Mouse (Mus musculus) kidney, postnatal 4 days (tissue): Measurements from ENCODE around the gene Npw.

Experiments used
- DNase-seq, 2 experiments: peaks; one replicate each; pipeline ENCODE4 v3.0.0; 2021; ENCODE audit warnings: mixed read lengths in 2 of 2

Npw gene

DNA sequence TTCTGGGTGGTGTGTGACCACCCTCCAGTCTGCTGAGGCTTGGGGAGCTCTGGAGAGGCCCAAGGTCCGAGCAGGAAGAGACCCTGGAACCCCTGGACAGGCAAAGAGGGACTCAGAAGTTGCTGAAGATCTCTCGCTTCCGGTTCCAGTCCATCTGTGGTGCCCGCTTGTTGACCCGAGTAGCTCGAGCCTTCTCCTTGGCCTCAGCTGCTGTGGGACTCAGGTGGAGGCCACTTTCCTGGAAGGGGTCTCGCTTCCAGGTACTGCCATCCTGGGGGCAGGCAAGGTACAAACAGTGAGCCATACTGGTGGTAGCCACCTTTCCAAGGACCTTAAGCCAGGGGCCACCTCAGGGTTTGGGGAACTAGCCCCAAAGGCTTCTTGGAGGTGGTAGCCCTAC, 18.1 kb downstream of the Npw start:
- peak in 1 of 2 experiments; percentile 19 for DNase-seq

DNA sequence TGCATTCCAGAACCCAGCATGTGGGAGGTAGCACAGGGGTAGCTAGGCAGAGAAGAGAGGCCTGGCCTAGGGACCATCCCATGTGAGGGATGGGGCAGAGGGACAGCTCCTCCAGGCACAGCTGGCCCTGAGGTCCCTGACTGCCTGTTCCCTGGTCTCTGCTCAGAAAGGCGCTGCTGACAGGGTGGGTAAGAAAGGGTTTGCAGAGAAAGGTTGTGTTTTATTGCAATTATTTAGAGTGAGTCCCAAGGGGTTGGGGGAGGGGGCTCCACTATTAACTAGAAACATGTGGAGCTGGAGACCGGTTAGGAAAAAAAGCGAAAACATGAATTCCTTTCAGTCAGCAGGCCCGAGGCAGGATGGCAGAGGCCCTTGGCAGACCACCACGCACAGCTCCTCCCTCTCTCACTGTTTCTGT, 18.7 kb downstream of the Npw start:
- DNase-seq: peak; percentile 63 to 75

DNA sequence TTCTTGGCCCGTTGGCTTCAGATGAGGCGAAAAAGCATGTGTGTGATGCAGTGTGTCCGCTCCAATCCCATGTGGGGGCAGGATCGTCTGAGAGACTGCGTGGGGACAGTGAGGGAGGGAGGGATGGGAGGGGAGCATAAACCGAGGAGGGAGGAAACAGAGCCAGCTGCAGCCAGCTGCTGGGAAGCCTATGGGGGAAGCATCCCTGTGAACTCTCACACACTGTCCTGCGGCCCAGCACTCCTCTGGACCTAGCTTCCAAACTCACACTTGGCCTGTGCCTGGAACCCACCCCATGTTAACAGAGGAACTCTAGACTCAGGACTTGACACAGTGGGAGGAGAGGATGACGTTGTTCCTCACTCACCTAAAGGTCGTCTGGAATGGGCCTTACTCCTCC, 19.4 kb downstream of the Npw start:
- peak; percentile 93 to 94 for DNase-seq

DNA sequence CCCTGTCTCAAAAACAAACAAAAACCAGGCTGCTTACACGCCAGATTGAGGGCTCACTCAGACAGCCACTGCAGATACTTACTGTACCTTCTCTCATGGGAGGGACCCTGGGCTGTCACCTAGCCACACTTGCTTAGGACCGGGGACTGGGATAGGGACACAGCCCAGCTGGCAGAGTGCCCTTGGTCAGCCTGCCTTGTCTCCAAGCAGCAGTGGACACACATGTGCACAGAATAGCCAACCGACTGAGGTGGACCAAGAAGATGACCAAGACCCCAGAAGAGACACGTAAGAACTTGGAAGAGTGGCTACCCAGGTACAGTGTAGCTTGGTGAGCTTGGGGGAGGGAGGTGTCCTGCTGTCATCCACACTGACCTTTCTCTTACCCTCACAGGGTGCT, 20.0 kb downstream of the Npw start:
- DNase-seq: peak; percentile 46 to 61

DNA sequence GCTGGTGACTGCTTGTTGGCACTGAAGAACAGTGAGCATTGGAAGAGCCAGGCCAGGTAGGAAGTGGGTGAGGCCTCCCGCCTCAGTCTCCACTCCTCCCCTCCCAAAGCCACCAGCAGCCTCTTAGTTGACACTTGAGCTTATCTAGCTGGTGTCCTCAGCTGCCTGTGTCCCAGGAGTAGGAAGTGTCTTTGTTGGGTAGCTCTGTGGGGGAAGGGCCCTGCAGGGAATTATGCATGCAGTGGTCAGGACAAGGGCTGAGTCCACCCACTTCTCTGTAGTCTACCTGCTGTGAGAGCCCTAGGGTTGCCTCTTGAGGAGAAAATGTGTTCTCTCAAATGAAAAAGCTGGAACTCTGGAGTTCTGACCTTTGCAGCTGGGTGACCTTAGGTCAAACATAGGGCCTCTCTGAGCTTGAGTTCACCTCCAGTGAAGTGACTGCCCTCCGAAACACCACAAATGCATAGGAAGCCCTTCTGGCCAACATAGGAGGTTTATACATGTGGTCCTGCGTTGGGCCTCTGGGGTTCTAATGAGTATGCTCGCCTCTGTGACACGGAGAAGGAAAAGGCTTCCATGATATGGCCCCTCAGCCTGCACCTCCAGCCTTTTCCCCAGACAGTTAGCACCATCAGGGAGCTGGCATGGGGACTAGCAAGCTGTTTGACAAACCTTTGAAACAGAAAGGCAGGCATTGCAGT, 21.3 kb downstream of the Npw start:
- peak in 1 of 2 experiments; percentile 40 for DNase-seq

DNA sequence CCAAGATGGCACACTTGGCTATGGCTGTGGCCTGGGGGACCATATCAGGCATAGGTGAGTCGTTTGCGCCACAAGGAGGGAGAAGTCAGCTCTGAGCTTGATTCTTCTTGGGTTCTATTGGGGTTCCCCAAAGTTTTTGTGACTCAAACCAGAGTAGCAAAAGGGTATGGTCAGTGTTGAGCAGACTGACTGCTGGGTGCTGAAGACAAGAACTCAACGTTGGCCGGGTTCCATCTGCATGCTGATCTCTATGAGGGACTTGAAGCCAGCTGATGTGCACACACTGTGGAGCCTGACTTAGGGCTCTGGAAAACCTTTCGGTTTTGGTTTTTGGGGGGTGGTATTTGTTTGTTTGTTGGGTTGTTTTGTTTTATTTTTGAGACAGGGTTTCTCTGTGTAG, 22.6 kb downstream of the Npw start:
- peak in 1 of 2 experiments; percentile 41 for DNase-seq

DNA sequence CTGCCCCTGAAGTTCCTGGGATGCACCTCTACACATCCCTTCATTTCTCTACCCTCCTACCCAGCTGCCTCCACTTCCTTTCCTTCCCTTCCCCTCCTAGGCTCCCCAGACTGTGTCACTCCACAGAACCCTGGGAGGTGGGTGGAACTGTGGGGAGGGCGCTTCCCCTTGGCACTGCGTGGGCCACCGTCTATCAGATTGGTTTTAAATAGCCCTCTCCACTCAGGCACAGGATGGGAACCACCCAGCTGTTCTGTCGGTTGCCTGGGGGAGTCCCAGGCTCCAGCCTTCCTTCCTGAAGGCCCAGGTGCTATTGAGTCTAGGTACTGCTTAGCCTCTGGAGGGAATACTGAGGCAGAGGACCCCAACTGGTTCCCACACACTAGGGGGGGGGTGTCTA, 23.2 kb downstream of the Npw start:
- DNase-seq: peak; percentile 26 to 47

DNA sequence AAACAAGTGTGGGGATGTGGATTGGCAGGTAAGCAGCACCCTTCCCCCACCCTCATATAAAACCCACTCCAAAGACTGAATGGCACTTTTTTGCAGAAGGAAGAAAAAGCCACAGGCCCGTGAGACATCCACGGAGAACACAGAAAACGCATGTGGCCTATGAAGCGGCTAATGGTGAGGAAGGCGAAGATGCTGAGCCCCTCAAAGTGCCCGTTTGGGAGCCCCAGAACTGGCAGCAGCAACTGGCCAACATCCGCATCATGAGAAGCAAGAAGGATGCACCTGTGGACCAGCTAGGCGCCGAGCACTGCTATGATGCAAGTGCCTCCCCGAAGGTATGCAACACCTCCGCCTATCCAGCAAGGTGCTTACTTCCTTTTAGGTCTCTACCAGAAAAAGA, 24.4 kb downstream of the Npw start:
- DNase-seq: no peak

DNA sequence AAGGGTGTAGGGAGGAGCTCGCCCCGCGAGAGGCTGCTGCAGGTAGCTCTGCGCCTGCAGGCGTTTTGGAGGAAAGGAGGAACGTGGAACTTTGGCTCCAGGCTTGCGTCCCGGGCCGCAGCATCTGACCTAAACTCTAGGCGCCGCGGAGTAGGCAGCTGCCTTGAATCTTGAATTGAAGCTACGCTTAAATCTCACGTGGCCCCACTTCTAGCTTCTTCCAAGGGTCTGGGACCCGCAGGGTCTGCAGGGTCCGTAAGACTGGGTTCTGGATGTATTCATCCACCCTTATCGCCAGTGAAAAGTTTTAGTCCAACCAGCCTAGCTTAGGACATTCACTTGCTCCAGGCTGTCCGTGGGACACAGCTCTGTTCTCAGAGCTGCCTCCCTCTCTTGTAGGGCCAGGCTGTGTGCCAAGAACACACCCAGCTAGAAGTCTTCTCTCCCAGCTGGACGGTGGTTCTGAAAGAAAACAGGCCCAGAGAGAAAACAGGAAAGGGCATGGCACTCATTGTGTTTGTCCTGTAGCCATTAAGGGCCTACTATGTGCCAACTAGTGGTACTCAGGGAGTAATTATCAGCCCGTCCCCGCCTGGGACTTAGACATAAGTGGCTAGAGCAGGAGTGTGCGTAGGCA, 25.3 kb downstream of the Npw start:
- peak; percentile 73 to 84 for DNase-seq

DNA sequence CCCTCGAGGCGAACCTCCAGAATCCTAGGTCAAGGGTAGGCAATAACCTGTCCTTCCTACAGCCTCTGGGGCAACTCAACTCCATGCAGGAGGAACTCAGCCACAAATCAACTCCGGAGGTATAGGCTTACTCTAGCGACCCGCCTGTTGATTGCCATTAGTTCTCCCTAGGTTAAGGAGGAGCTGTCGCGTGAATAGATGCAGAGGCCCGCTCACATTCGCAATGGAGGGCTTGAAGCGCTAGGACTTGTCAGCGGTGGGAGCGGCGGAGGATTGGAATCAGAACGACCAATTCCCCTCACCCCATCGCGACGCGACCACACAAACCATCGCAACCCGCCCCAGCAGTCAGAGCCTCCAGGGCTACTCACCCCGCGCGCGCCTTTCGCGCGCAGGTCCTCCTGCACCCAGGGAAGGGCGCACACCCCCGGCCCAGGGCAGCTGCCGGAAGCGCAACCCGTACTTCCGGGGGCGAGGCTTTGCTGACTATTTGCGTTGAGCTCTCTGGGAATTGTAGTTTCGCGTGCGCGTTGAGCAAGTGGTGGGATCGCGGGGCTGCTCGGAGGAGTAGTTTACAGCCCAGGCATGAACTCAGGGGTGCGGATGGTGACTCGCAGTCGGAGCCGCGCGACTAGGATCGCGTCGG, 26.0 kb downstream of the Npw start, which contains the start of the genes Tsc2 and Nthl1:
Tsc2 (minus strand) TSS at position 464 of the 646 bp plus-strand sequence.
Nthl1 (plus strand) TSS at position 514 of the 646 bp plus-strand sequence.
- peak; percentile 88 to 93 for DNase-seq

DNA sequence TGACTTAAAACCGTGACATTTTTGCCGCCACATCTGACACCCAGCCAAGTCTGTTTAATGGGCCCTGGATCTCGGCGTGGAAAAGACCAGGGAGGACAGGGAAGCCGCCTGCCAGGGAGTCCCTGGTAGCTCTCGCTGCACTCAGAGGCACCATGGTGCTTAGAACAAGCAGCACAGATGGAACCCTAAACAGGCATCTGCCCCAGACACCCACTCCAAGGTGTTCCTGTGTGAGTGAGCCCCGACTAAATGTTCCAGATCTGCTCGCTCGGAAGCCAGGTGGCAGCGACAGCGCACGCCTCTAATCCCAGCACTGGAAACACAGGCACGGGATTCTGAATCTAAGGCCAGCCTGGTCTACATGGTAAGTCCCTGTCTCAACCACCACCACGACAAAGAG, 28.2 kb downstream of the Npw start:
- no peak for DNase-seq

DNA sequence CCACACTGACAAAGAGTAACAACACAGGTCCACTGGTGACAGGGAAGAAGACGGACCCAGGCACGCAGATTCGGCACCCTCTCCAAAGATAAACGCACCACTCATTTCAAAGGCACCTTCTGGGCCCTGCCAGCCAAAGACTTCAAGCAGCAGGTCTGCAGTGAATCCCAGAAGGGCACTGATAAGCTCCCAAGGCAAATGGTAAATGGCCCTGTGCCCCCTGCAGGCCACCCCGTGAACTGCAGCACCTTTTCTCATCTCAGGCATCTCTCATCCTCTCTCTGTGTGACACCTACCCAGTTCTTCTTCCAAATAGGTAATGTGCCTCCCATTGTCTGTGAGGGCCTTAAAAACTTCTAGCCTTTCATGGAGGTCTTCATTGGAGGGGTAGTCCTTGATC, 29.6 kb downstream of the Npw start:
- DNase-seq: peak; percentile 84 to 85

DNA sequence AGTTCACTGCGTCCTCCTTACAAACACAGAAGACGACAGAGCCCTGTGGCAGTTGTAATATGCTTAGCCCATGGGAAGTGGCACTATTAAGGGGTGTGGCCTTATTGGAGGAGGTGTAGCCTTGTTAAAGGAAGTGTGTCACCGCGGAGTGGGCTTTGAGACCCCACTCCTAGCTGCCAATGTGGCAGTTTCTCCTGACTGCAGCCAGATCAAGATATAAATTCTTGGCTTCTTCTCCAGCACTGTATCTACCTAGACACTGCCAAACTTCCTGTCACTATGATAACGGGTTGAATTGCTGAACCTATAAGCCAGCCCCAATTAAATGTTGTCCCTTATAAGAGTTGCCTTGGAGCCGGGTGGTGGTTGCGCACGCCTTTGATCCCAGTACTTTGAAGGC, 32.8 kb downstream of the Npw start:
- no peak for DNase-seq

DNA sequence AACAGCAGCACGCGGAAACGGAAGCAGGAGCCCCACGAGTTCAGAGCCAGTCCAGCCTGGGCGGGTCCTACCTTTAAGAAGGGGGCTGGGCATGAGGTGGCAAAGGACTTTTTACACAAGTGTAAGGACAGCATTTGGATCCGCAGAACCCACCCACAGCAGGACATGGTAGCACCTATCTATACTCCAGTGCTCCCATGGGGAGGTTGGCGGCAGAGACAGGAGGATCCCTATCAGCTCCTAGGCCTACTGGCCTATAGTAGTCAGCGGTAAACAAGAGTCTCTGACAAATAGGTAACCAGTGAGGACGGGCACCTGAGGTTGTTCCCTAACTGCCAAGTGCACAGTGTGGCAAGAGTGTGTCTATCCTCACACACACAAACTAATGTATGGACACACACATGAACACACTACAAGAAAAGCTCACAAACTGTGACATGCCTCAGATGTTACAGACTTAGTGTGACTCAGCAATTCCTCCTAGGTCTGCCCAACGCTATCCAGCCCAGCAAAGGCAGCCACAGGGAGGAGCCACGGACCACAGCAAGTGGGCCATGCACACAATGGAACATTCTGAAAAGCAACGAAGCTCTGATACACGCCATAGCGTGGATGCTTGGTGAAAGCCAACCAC, 40.6 kb downstream of the Npw start:
- DNase-seq: no peak

DNA sequence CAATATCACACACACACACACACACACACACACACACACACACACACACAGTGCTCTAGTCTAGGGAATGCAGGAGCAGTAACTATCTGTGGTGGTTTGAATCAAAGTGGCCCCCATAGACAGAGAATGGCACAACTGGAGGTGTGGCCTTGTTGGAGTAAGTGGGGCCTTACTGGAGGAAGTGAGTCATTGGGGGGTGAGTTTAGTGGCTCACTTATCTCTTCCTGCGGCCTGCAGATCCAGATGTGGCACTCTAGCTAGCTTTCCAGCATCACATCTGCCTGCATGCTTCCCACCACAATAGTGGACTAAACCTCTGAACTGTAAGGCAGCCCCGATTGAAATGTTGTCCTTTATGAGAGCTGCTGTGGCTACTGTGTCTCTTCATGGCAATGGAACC, 47.5 kb downstream of the Npw start:
- DNase-seq: no peak

DNA sequence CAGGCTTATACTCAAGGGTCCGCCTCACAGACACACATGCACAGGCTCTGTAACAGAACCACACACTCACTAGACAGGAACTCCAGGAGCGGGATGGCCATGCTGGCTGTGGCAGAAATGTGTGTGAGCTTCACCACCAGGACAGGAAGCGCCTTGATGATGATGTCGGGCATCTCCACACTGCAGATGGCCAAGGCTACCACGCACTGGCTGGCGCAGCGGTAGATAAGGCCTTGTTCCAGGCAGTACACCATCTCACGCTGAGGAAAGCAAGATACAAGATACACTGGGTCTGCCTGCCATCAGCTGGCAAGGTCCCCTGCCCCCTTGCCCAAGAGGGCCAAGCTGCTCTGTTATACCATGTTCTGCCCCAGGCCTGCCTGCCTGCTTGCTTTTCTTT, 49.4 kb downstream of the Npw start:
- no peak for DNase-seq

DNA sequence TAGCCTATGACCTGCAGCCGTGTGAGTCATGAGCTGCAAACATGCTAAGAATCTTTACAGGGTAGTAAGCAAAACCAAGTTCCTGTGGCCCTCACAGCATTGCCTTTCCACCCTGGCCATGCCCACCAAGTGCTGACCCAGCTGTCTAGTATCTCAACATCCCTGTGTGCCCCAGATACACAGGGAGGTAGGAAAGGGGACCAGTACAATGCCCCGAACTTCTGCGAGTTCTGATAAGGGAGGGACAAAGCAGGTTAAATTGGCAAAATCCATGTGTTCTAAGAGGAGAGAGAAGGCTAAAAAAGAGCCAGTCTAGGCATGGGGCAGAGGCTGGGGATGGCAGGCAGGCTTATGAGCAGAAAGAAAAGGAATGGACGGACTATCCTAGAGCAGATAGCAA, 49.9 kb downstream of the Npw start:
- DNase-seq: no peak
